Comparison of ENCODE assay signal across 8 mouse cellular contexts in the genomic region with DNA sequence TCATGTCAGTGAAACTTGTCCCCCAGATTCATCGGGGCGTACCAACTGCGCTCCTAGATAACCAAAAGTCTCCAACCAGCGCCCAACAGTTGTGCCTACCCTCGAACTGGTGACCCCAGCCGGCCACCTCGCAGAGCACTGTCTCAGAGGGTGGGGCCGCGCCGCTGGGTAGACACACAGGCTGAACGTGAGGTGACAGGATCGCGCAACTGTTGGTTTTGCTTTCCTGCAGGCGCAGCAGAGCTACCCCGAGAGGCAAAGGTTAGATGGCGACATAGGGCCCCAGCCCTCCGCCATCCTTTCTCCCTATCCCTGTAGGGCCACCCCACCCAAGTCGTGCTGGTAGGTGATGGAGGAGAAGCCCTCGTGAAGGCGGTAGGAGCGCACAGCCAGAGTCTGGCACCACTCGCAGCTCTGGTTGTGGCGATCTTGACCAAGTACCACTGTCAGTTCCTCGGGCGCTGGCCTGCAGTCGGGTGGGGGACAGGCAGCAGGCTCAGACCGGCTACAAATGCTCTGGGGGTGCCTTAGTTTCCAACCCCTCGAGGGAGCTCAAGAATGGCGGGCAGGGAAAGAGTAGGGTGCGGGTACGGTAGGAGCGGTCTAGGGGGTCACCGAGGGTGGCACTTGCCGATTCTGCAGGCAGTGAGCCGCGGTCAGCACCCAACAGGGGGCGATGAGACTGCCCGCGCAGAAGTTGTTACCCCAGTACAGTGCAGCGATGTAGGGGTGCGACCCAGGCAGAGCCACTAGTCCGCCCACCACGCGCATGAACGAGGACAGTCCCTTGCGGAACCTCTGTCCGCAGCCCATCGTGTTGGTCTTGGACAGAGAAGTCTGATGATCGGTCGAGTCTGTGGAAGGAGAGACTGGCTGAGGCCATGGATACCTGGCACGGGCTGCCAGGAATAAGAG. TPM values are rescaled to one million over a fixed set of nuclear protein-coding genes. Genes with fewer than 3 reads are reported as not detected.
DNase-seq lines count a peak whose midpoint lies in the region; ATAC-seq and TF ChIP-seq lines count a peak whose summit lies in the region.

No protein-coding gene starts in this region.

- no peak overlapping the region for H3K9ac ChIP-seq in lung, embryonic 14.5 days
- 0 out of 2 replicates have a peak overlapping the region, but pooled peaks have one; percentile 43 for H3K9ac ChIP-seq in embryonic facial prominence, embryonic 14.5 days (ENCODE audit: low read depth, low read length)
- no peak overlapping the region for H3K9ac ChIP-seq in hindbrain, postnatal 0 days (replicated peaks; ENCODE audit: low read length)
- H3K9ac ChIP-seq in midbrain, embryonic 16.5 days (ENCODE audit: low read depth, low read length): no peak overlapping the region

- DNase-seq in lung, embryonic 14.5 days: no peak
- DNase-seq in lung, adult 2 months: no peak
- no peak for DNase-seq in embryonic facial prominence, embryonic 14.5 days (ENCODE audit: low spot score)
- DNase-seq in hindbrain, postnatal 0 days (ENCODE audit: low spot score): no peak
- DNase-seq in T-cell, adult 2 months (ENCODE audit: low spot score): no peak
- no peak for DNase-seq in left cerebral cortex, postnatal 25 days (ENCODE audit: low spot score in 2 of 2)

- no peak for TF ChIP-seq POLR2A in lung, adult 2 months (IDR thresholded peaks at IDR 0.05; ENCODE audit: borderline replicate concordance, extremely low read depth, low read depth, low read length)

- H3K27me3 ChIP-seq in lung, embryonic 14.5 days (ENCODE audit: insufficient read depth, low read length): peaks cover 41% of the 10 kb centered on the region
- H3K27me3 ChIP-seq in embryonic facial prominence, embryonic 14.5 days (replicated peaks; ENCODE audit: control insufficient read depth, insufficient read depth, low read length): peaks cover 35% of the 10 kb centered on the region
- H3K27me3 ChIP-seq in hindbrain, postnatal 0 days (ENCODE audit: insufficient read depth, low read length): peaks cover 16% of the 10 kb centered on the region
- peaks cover 31% of the 10 kb centered on the region for H3K27me3 ChIP-seq in midbrain, embryonic 16.5 days (ENCODE audit: control insufficient read depth, insufficient read depth, low read depth, low read length)

- WGBS in lung, embryonic 14.5 days: 22% methylated on average over 51 of the region's 51 CpGs
- 25% methylated on average over 51 of the region's 51 CpGs for WGBS in lung, adult 2 months
- WGBS in embryonic facial prominence, embryonic 14.5 days: 37% methylated on average over 45 of the region's 51 CpGs
- 35% methylated on average over 51 of the region's 51 CpGs for WGBS in hindbrain, postnatal 0 days
- WGBS in midbrain, embryonic 16.5 days: 32% methylated on average over 51 of the region's 51 CpGs

- ATAC-seq in lung, embryonic 14.5 days (ENCODE audit: insufficient read depth): 0 out of 2 replicates have a peak, but pooled peaks have one; percentile 16
- ATAC-seq in embryonic facial prominence, embryonic 14.5 days (ENCODE audit: low read depth): no peak
- 0 out of 2 replicates have a peak, but pooled peaks have one; percentile 2 for ATAC-seq in hindbrain, postnatal 0 days
- ATAC-seq in midbrain, embryonic 16.5 days: peak; percentile 27; the same call in 1 of the 2 replicates
- no peak for ATAC-seq in cerebellum, adult (ENCODE audit: insufficient number of reproducible peaks, low FRiP score, low TSS enrichment)

- H3K9me3 ChIP-seq in lung, embryonic 14.5 days (ENCODE audit: low read depth, low read length): no peaks in the 10 kb centered on the region
- no peaks in the 10 kb centered on the region for H3K9me3 ChIP-seq in embryonic facial prominence, embryonic 14.5 days (ENCODE audit: control insufficient read depth, low read length)
- H3K9me3 ChIP-seq in hindbrain, postnatal 0 days (ENCODE audit: low read length): no peaks in the 10 kb centered on the region
- no peaks in the 10 kb centered on the region for H3K9me3 ChIP-seq in midbrain, embryonic 16.5 days (replicated peaks; ENCODE audit: control insufficient read depth, low read length, poor library complexity, severe bottlenecking)

- H3K4me3 ChIP-seq in lung, embryonic 14.5 days (ENCODE audit: low read depth, low read length): peak overlapping the region; percentile 20
- no peak overlapping the region for H3K4me3 ChIP-seq in lung, adult 2 months (replicated peaks; ENCODE audit: extremely low read depth, low read depth, low read length)
- H3K4me3 ChIP-seq in embryonic facial prominence, embryonic 14.5 days (ENCODE audit: low read depth, low read length): peak overlapping the region; percentile 23
- H3K4me3 ChIP-seq in hindbrain, postnatal 0 days (ENCODE audit: low read length): no peak overlapping the region; the same call in 1 of the 2 replicates
- H3K4me3 ChIP-seq in midbrain, embryonic 16.5 days (ENCODE audit: low read depth, low read length): no peak overlapping the region

- TF ChIP-seq CTCF in lung, embryonic 14.5 days (IDR thresholded peaks at IDR 0.05; ENCODE audit: low read depth): peak; percentile 33; the same call in 1 of the 2 replicates
- TF ChIP-seq CTCF in lung, adult 2 months (IDR thresholded peaks at IDR 0.05; ENCODE audit: insufficient read depth, low read length): no peak
- TF ChIP-seq CTCF in hindbrain, postnatal 0 days (IDR thresholded peaks at IDR 0.05; ENCODE audit: low read depth): 0 out of 2 replicates have a peak, but pooled peaks have one; percentile 5

- H3K27ac ChIP-seq in lung, embryonic 14.5 days (ENCODE audit: low read depth): no peak overlapping the region
- H3K27ac ChIP-seq in embryonic facial prominence, embryonic 14.5 days (replicated peaks; ENCODE audit: low read depth, low read length): no peak overlapping the region
- H3K27ac ChIP-seq in hindbrain, postnatal 0 days: no peak overlapping the region
- H3K27ac ChIP-seq in midbrain, embryonic 16.5 days (ENCODE audit: low read length): no peak overlapping the region

- intact Hi-C loops in left cerebral cortex, postnatal 25 days (cut with DNase I): no loop called here

- H3K4me1 ChIP-seq in lung, embryonic 14.5 days (ENCODE audit: insufficient read depth): no peaks in the 10 kb centered on the region
- peaks cover 6% of the 10 kb centered on the region; the same call in 1 of the 2 replicates for H3K4me1 ChIP-seq in lung, adult 2 months (ENCODE audit: control insufficient read depth, insufficient read depth, low read length)
- no peaks in the 10 kb centered on the region for H3K4me1 ChIP-seq in embryonic facial prominence, embryonic 14.5 days (ENCODE audit: control insufficient read depth, insufficient read depth, low read length)
- H3K4me1 ChIP-seq in hindbrain, postnatal 0 days (ENCODE audit: insufficient read depth, low read length): no peaks in the 10 kb centered on the region; the same call in 1 of the 2 replicates
- H3K4me1 ChIP-seq in midbrain, embryonic 16.5 days (ENCODE audit: control insufficient read depth, insufficient read depth, low read length): peaks cover 7% of the 10 kb centered on the region; the same call in 1 of the 2 replicates

- H3K4me2 ChIP-seq in lung, embryonic 14.5 days: peak overlapping the region; percentile 47
- peak overlapping the region; percentile 53 for H3K4me2 ChIP-seq in embryonic facial prominence, embryonic 14.5 days (ENCODE audit: low read depth, low read length)
- H3K4me2 ChIP-seq in hindbrain, postnatal 0 days (ENCODE audit: low read depth, low read length): peak overlapping the region; percentile 47; the same call in 1 of the 2 replicates
- no peak overlapping the region for H3K4me2 ChIP-seq in midbrain, embryonic 16.5 days (ENCODE audit: low read length)

- no peaks in the 10 kb centered on the region for H3K36me3 ChIP-seq in lung, embryonic 14.5 days (ENCODE audit: insufficient read depth)
- no peaks in the 10 kb centered on the region for H3K36me3 ChIP-seq in embryonic facial prominence, embryonic 14.5 days (ENCODE audit: control insufficient read depth, insufficient read depth, low read length)
- H3K36me3 ChIP-seq in hindbrain, postnatal 0 days (ENCODE audit: insufficient read depth, low read length): no peaks in the 10 kb centered on the region
- no peaks in the 10 kb centered on the region for H3K36me3 ChIP-seq in midbrain, embryonic 16.5 days (ENCODE audit: control insufficient read depth, insufficient read depth, low read length)

RNA-seq across cellular contexts. Expression of a gene that starts 5.2 kb away (rescaled TPM):
- not detected in 2 replicates for polyA plus RNA-seq in lung, embryonic 14.5 days (2014; fragmentation: Nextera tagmentation; extraction: Ambion mirVana)
- polyA plus RNA-seq in lung, adult 2 months (2012; rRNA removed): not detected in 2 replicates
- 0.70 TPM in 1 of 2 replicates, not detected in the other for polyA plus RNA-seq in embryonic facial prominence, embryonic 14.5 days (2014; fragmentation: Nextera tagmentation; extraction: Ambion mirVana)
- 0.52 TPM in 1 of 2 replicates, not detected in the other for total RNA-seq in hindbrain, postnatal 0 days (2014; rRNA removed)
- polyA plus RNA-seq in hindbrain, postnatal 0 days (2015; fragmentation: Nextera tagmentation; extraction: Ambion mirVana): 0.37 and 0.68 TPM in 2 replicates
- 0.57 and 0.98 TPM in 2 replicates for polyA plus RNA-seq in midbrain, embryonic 16.5 days (2015; fragmentation: Nextera tagmentation; extraction: Ambion mirVana)
- not detected for total RNA-seq in left cerebral cortex, postnatal 25 days (2021)

RNA-seq across cellular contexts. Expression of a gene that starts 6.3 kb away (rescaled TPM):
- polyA plus RNA-seq in lung, embryonic 14.5 days (2014; fragmentation: Nextera tagmentation; extraction: Ambion mirVana): not detected in 2 replicates
- 0.19 and 0.36 TPM in 2 replicates for polyA plus RNA-seq in lung, adult 2 months (2012; rRNA removed)
- polyA plus RNA-seq in embryonic facial prominence, embryonic 14.5 days (2014; fragmentation: Nextera tagmentation; extraction: Ambion mirVana): not detected in 2 replicates
- not detected in 2 replicates for total RNA-seq in hindbrain, postnatal 0 days (2014; rRNA removed)
- 0.26 and 0.48 TPM in 2 replicates for polyA plus RNA-seq in hindbrain, postnatal 0 days (2015; fragmentation: Nextera tagmentation; extraction: Ambion mirVana)
- polyA plus RNA-seq in midbrain, embryonic 16.5 days (2015; fragmentation: Nextera tagmentation; extraction: Ambion mirVana): 0.31 TPM in 1 of 2 replicates, not detected in the other
- under 1 TPM; 0.57 to 0.62 TPM for total RNA-seq in left cerebral cortex, postnatal 25 days (2021)

RNA-seq across cellular contexts. Expression of a gene that starts 22.3 kb away (rescaled TPM):
- not detected in 2 replicates for polyA plus RNA-seq in lung, embryonic 14.5 days (2014; fragmentation: Nextera tagmentation; extraction: Ambion mirVana)
- 0.28 and 1.7 TPM in 2 replicates for polyA plus RNA-seq in lung, adult 2 months (2012; rRNA removed)
- polyA plus RNA-seq in embryonic facial prominence, embryonic 14.5 days (2014; fragmentation: Nextera tagmentation; extraction: Ambion mirVana): not detected in 2 replicates
- not detected in 2 replicates for total RNA-seq in hindbrain, postnatal 0 days (2014; rRNA removed)
- not detected in 2 replicates for polyA plus RNA-seq in hindbrain, postnatal 0 days (2015; fragmentation: Nextera tagmentation; extraction: Ambion mirVana)
- not detected in 2 replicates for polyA plus RNA-seq in midbrain, embryonic 16.5 days (2015; fragmentation: Nextera tagmentation; extraction: Ambion mirVana)
- not detected for total RNA-seq in left cerebral cortex, postnatal 25 days (2021)

RNA-seq across cellular contexts. Expression of a gene that starts 24.6 kb away (rescaled TPM):
- 64.3 and 71.0 TPM in 2 replicates for polyA plus RNA-seq in lung, embryonic 14.5 days (2014; fragmentation: Nextera tagmentation; extraction: Ambion mirVana)
- 45.2 and 55.5 TPM in 2 replicates for polyA plus RNA-seq in lung, adult 2 months (2012; rRNA removed)
- polyA plus RNA-seq in embryonic facial prominence, embryonic 14.5 days (2014; fragmentation: Nextera tagmentation; extraction: Ambion mirVana): 44.0 and 46.6 TPM in 2 replicates
- total RNA-seq in hindbrain, postnatal 0 days (2014; rRNA removed): 72.2 and 72.6 TPM in 2 replicates
- 34.7 and 35.5 TPM in 2 replicates for polyA plus RNA-seq in hindbrain, postnatal 0 days (2015; fragmentation: Nextera tagmentation; extraction: Ambion mirVana)
- polyA plus RNA-seq in midbrain, embryonic 16.5 days (2015; fragmentation: Nextera tagmentation; extraction: Ambion mirVana): 28.3 and 31.8 TPM in 2 replicates
- 10 to 100 TPM; 64.0 to 68.0 TPM for total RNA-seq in left cerebral cortex, postnatal 25 days (2021)

RNA-seq across cellular contexts. Expression of a gene that starts 43.8 kb away (rescaled TPM):
- polyA plus RNA-seq in lung, embryonic 14.5 days (2014; fragmentation: Nextera tagmentation; extraction: Ambion mirVana): 0.46 and 0.53 TPM in 2 replicates
- 5.6 and 9.6 TPM in 2 replicates for polyA plus RNA-seq in lung, adult 2 months (2012; rRNA removed)
- polyA plus RNA-seq in embryonic facial prominence, embryonic 14.5 days (2014; fragmentation: Nextera tagmentation; extraction: Ambion mirVana): 1.9 and 2.7 TPM in 2 replicates
- 106 and 119 TPM in 2 replicates for total RNA-seq in hindbrain, postnatal 0 days (2014; rRNA removed)
- polyA plus RNA-seq in hindbrain, postnatal 0 days (2015; fragmentation: Nextera tagmentation; extraction: Ambion mirVana): 4.6 and 4.9 TPM in 2 replicates
- 5.0 and 5.6 TPM in 2 replicates for polyA plus RNA-seq in midbrain, embryonic 16.5 days (2015; fragmentation: Nextera tagmentation; extraction: Ambion mirVana)
- total RNA-seq in left cerebral cortex, postnatal 25 days (2021): 10 to 100 TPM; 80.1 to 85.9 TPM

Comparison
In these comparisons a context has a peak if more than half of its experiments do, and no peak if none do; other contexts are left out.
1. H3K4me3 ChIP-seq: peak in lung, embryonic 14.5 days (single experiment) and embryonic facial prominence, embryonic 14.5 days (single experiment); none in lung, adult 2 months (single experiment), hindbrain, postnatal 0 days (single experiment) and midbrain, embryonic 16.5 days (single experiment).
2. ATAC-seq: peak in lung, embryonic 14.5 days (single experiment), hindbrain, postnatal 0 days (single experiment) and midbrain, embryonic 16.5 days (single experiment); none in embryonic facial prominence, embryonic 14.5 days (single experiment) and cerebellum, adult (single experiment).